Mouse (Mus musculus) brain, embryonic 14.5 days (tissue): Measurements from ENCODE around the gene Fars2.

Experiments
- CTCF ChIP-seq: fragments of 200-500 bp; IDR thresholded peaks from 2 replicates; pipeline ENCODE4 v1.5.1; 2012; ENCODE audit warnings: inconsistent platforms, mild to moderate bottlenecking, moderate library complexity, borderline replicate concordance; ENCODE audit not compliant: insufficient read depth, insufficient read length; ENCODE audit errors: extremely low read depth
- POLR2A ChIP-seq: fragments of 200-500 bp; IDR thresholded peaks from 2 replicates; pipeline ENCODE4 v1.6.1; 2012; ENCODE audit warnings: mild to moderate bottlenecking, inconsistent platforms, borderline replicate concordance; ENCODE audit not compliant: poor library complexity, insufficient read depth, insufficient read length, severe bottlenecking; ENCODE audit errors: extremely low read depth

- TF ChIP-seq CTCF = no peak
- TF ChIP-seq POLR2A = no peak
Measured at GRCm38 (mm10) chr13:36222721-36223120, 105.5 kb downstream of the Fars2 start.
